Mouse (Mus musculus) liver, embryonic 15.5 days (tissue): Measurements from ENCODE around the gene Zap70. TPM values are rescaled to one million over a fixed set of nuclear protein-coding genes. Genes with fewer than 3 reads are reported as not detected.
A peak's percentile ranks its signal among the peaks of the same experiment; 100 is the strongest.

Experiments
- ATAC-seq: fragments of 200-750 bp; cut with Nextera tagmentation; 2 replicates; pipeline ENCODE4 v1.8.0; 2017; ENCODE audit warnings: moderate number of reproducible peaks, mild to moderate bottlenecking, moderate library complexity; ENCODE audit not compliant: insufficient read depth
- H3K27ac ChIP-seq: fragments of 300-500 bp; sonication (generic); replicated peaks from 2 replicates; pipeline ENCODE4 v1.5.1; 2015; ENCODE audit warnings: mild to moderate bottlenecking, inconsistent platforms
- H3K27me3 ChIP-seq: fragments of 300-500 bp; sonication (generic); 2 replicates; pipeline ENCODE4 v1.6.1; 2015; ENCODE audit warnings: mild to moderate bottlenecking, inconsistent platforms
- H3K36me3 ChIP-seq: fragments of 300-500 bp; sonication (generic); replicated peaks from 2 replicates; pipeline ENCODE4 v1.6.1; 2015; ENCODE audit warnings: moderate library complexity, mild to moderate bottlenecking, inconsistent platforms
- H3K4me1 ChIP-seq: fragments of 300-500 bp; sonication (generic); replicated peaks from 2 replicates; pipeline ENCODE4 v1.6.1; 2015; ENCODE audit warnings: inconsistent platforms
- H3K4me2 ChIP-seq: fragments of 300-500 bp; sonication (generic); 2 replicates; pipeline ENCODE4 v1.6.1; 2015; ENCODE audit warnings: moderate library complexity, mild to moderate bottlenecking, inconsistent platforms
- H3K4me3 ChIP-seq: fragments of 300-500 bp; sonication (generic); replicated peaks from 2 replicates; pipeline ENCODE4 v1.5.1; 2015; ENCODE audit warnings: mild to moderate bottlenecking, inconsistent platforms
- H3K9ac ChIP-seq: fragments of 300-500 bp; sonication (generic); 2 replicates; pipeline ENCODE4 v1.6.1; 2015; ENCODE audit warnings: moderate library complexity, mild to moderate bottlenecking, inconsistent platforms
- H3K9me3 ChIP-seq: fragments of 300-500 bp; sonication (generic); replicated peaks from 2 replicates; pipeline ENCODE4 v1.6.1; 2016; ENCODE audit warnings: inconsistent platforms
- WGBS: fragments of 180-500 bp; shearing (Covaris S2); methylation state at CpG from one replicate; pipeline ENCODE4 v1.1.7; 2015; ENCODE audit warnings: mixed read lengths; ENCODE audit not compliant: insufficient replicate concordance; 5-methylcytosine and 5-hydroxymethylcytosine counted together
- polyA plus RNA-seq: library from polyadenylated mRNA; unstranded; fragments of >200 nt; fragmentation: Nextera tagmentation; extraction: Ambion mirVana; gene quantifications from 2 replicates; pipeline ENCODE4 v1.2.1, GENCODE M21; 2015

Zap70 gene
- polyA plus RNA-seq, 1 experiment from 2014 or later: 0.13 TPM

DNA sequence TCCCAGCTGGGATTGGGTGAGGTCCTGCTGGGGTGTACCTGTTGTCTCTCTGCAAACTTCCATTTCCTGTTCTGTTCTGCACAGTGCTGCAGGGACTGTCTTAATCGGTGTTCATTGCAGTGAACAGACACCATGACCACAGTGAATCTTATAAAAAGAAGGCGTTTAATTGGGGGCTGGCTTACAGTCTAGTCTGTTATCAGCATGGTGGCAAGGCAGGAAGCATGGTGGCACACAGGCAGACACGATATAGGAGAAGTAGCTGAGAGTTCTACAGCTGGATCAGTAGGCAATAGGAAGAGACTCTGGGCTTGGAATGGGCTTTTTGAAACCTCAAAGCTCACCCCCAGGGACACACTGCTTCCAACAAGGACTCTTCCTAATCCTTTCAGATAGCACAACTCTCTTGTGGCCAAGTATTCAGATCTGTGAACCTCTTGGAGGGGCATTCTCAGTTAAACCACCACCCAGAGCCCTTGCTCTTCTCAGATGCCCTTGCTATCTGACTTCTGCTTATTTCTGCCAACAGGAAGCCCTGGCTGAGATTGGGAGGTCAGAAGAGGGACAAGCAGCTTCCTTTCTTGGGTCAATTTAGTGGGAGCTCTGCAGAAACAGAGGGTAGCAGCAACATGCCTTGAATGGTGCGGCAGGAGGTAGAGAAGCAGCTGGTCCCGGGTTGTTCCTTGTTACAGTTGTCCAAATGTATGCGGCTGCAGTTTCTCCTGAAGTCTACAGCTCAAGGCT lies 7.5 kb upstream of the Zap70 start:
- Histone ChIP-seq H3K9me3 (no peaks in the 10 kb centered on the region), H3K4me3 (no peak overlapping the region), H3K36me3 (no peaks in the 10 kb centered on the region), H3K27ac (no peak overlapping the region), H3K4me2 (no peak overlapping the region), H3K9ac (no peak overlapping the region), H3K27me3 (no peaks in the 10 kb centered on the region), H3K4me1 (no peaks in the 10 kb centered on the region)
- ATAC-seq: no peak
- 25% methylated on average over 6 of the region's 6 CpGs for WGBS

GRCm38 (mm10) chr1:36758553-36758952 lies 3.0 kb upstream of the Zap70 start:
- Histone ChIP-seq H3K27me3 (no peaks in the 10 kb centered on the region), H3K9ac (no peak overlapping the region), H3K4me1 (no peaks in the 10 kb centered on the region), H3K4me2 (no peak overlapping the region), H3K27ac (no peak overlapping the region), H3K4me3 (no peak overlapping the region), H3K36me3 (no peaks in the 10 kb centered on the region), H3K9me3 (no peaks in the 10 kb centered on the region)
- no peak for ATAC-seq
- 75% methylated on average over 9 of the region's 9 CpGs for WGBS

DNA sequence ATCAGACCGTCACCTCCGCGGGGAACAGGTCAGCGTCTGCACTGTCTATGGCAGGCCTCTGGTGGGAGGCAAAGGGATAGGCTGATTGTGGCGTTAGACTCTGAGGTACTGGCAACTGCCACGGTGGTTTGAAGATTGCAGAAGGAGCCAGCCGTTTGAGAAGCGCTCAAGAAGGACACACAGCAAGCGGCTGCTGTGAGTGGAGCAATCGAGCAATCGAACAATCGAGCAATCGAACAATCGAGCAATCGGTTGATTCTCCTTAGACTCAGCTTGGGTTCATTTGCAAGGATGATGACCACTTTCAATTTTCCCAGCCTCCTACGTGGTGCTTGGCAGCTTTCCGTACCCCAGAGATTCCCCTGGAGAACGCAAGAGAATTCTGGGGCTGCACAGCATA lies 2.5 kb upstream of the Zap70 start:
- Histone ChIP-seq H3K9ac (no peak overlapping the region), H3K27me3 (no peaks in the 10 kb centered on the region), H3K9me3 (no peaks in the 10 kb centered on the region), H3K4me1 (no peaks in the 10 kb centered on the region), H3K4me2 (no peak overlapping the region), H3K4me3 (no peak overlapping the region), H3K27ac (no peak overlapping the region), H3K36me3 (no peaks in the 10 kb centered on the region)
- ATAC-seq: no peak
- WGBS: 68% methylated on average over 18 of the region's 18 CpGs

- H3K4me3 ChIP-seq: no peak overlapping the region
- H3K4me1 ChIP-seq: no peaks in the 10 kb centered on the region
- no peak overlapping the region for H3K9ac ChIP-seq
- 53% methylated on average over 9 of the region's 9 CpGs for WGBS
- no peaks in the 10 kb centered on the region for H3K9me3 ChIP-seq
- no peaks in the 10 kb centered on the region for H3K36me3 ChIP-seq
- H3K4me2 ChIP-seq: no peak overlapping the region
- H3K27ac ChIP-seq: no peak overlapping the region
- no peaks in the 10 kb centered on the region for H3K27me3 ChIP-seq
- ATAC-seq: no peak
Observed at GRCm38 (mm10) chr1:36760401-36760800, 1.2 kb upstream of the Zap70 start.

- WGBS: 53% methylated on average over 8 of the region's 8 CpGs
- no peak overlapping the region for H3K4me3 ChIP-seq
Observed at GRCm38 (mm10) chr1:36761061-36761460, 537 bp upstream of the Zap70 start.

DNA sequence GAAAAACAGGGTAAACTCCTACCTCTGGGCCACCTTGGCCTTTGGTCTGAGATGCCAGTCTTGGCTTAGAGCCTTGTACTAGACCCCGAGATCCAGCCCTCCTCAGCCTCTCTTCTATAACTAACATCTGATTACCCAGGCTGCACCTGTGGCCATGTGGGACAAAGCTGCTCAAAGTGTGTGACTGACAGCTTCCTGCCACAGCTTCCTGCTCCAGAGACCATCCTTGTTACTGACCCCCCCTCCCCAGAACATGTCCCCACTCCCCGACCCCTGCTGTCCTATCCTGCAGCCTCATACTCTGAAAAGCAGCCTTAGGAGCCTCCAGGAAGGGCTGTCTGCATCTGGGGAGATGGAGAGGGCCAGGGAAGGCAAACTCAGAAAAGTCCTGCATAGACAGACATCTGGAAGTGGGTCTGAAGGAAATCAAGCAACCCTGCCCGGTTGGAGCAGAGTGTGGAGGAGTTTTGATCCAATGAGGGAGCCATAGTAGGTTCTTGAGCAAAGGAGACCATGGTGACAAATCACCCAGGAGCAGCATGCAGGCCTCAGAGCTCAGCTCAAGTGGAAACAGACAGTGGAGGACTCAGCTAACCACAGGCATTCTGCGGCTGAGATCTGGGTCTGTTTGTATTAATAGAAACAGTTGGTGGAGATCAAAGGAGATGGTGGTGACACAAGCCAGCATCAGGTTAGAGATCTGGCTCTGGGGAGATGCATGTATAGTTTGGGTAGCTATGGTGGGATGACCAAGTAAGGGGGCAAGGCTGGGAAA lies 5.0 kb downstream of the Zap70 start:
- no peak for ATAC-seq
- WGBS: 9% methylated on average over 4 of the region's 4 CpGs
- no peaks in the 10 kb centered on the region for H3K36me3 ChIP-seq
- H3K27me3 ChIP-seq: peaks cover 18% of the 10 kb centered on the region
- no peaks in the 10 kb centered on the region for H3K9me3 ChIP-seq
- no peak overlapping the region for H3K4me2 ChIP-seq
- H3K9ac ChIP-seq: no peak overlapping the region
- H3K27ac ChIP-seq: no peak overlapping the region
- H3K4me1 ChIP-seq: no peaks in the 10 kb centered on the region
- H3K4me3 ChIP-seq: no peak overlapping the region

More at GRCm38 (mm10) chr1:36761061-36761460, 537 bp upstream of the Zap70 start:
- no peaks in the 10 kb centered on the region for H3K9me3 ChIP-seq
- no peak for ATAC-seq
- H3K36me3 ChIP-seq: no peaks in the 10 kb centered on the region
- H3K27me3 ChIP-seq: no peaks in the 10 kb centered on the region
- H3K9ac ChIP-seq: no peak overlapping the region
- H3K27ac ChIP-seq: no peak overlapping the region
- H3K4me1 ChIP-seq: no peaks in the 10 kb centered on the region
- H3K4me2 ChIP-seq: no peak overlapping the region

- Histone ChIP-seq H3K4me3 (no peak overlapping the region), H3K27me3 (peaks cover 18% of the 10 kb centered on the region), H3K9ac (no peak overlapping the region), H3K27ac (no peak overlapping the region), H3K36me3 (no peaks in the 10 kb centered on the region), H3K9me3 (no peaks in the 10 kb centered on the region), H3K4me1 (no peaks in the 10 kb centered on the region), H3K4me2 (no peak overlapping the region)
- WGBS: 35% methylated on average over 10 of the region's 10 CpGs
- no peak for ATAC-seq
Observed at GRCm38 (mm10) chr1:36767321-36767720, 5.7 kb downstream of the Zap70 start.

GRCm38 (mm10) chr1:36768786-36769185 lies 7.2 kb downstream of the Zap70 start:
- Histone ChIP-seq H3K36me3 (no peaks in the 10 kb centered on the region), H3K4me2 (no peak overlapping the region), H3K27me3 (peaks cover 18% of the 10 kb centered on the region), H3K9ac (no peak overlapping the region), H3K9me3 (no peaks in the 10 kb centered on the region), H3K4me1 (no peaks in the 10 kb centered on the region), H3K27ac (no peak overlapping the region), H3K4me3 (no peak overlapping the region)
- ATAC-seq: no peak
- 59% methylated on average over 5 of the region's 5 CpGs for WGBS

GRCm38 (mm10) chr1:36769951-36770350 lies 8.4 kb downstream of the Zap70 start:
- Histone ChIP-seq H3K4me1 (no peaks in the 10 kb centered on the region), H3K9ac (no peak overlapping the region), H3K27me3 (peaks cover 18% of the 10 kb centered on the region), H3K27ac (no peak overlapping the region), H3K9me3 (no peaks in the 10 kb centered on the region), H3K4me3 (no peak overlapping the region), H3K4me2 (no peak overlapping the region), H3K36me3 (no peaks in the 10 kb centered on the region)
- ATAC-seq: no peak
- WGBS: 46% methylated on average over 1 of the region's 1 CpGs

DNA sequence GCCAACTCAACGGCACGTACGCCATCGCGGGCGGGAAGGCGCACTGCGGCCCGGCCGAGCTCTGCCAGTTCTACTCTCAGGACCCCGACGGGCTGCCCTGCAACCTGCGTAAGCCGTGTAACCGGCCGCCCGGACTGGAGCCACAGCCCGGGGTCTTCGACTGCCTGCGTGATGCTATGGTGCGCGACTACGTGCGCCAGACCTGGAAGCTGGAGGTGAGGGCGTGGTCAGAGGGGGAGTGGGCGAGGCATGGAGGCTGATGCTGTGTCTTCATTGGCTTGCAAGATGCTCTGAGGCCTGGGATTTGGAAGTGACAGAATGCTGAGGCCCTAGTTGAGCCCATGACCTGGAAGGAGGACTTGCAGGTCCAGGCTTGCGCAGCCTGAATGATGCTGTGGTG lies 9.4 kb downstream of the Zap70 start:
- Histone ChIP-seq H3K4me2 (peak overlapping the region; percentile 23), H3K9ac (no peak overlapping the region)

DNA sequence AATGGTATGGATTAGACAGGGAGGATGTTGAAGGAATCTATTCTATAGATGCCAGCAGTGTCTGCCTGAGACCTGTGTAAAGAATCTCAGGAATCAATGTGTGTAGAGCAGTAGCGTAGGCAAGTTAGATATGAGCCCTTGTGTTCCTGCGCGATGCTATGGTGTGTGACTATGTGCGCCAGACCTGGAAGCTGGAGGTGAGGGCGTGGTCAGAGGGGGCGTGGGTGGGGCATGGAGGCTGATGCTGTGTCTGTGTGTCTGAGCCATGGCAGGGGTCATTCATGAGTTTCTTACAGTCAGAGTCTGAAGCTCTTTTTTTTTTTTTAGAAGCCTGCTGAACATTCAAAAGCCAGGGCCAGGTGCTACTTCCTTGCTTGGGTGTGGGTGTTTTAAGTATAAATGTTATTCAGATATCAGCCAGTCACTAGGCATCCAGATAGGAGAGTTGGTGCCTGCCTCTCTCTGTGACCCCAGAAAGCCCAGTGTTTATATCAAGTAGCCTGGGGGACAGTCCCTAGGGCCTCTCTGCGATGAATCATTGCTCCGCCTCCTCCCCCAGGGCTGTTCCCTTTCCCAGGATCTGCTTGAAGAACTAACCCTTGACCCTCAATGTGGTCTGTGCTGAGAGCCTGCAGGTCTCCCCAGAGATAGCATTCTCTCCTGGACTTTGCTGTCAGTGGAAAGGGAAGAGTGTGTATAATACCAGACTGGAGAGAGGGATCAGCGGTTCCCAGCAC lies 10.8 kb downstream of the Zap70 start:
- Histone ChIP-seq H3K36me3 (no peaks in the 10 kb centered on the region), H3K4me1 (no peaks in the 10 kb centered on the region), H3K4me3 (no peak overlapping the region), H3K27ac (no peak overlapping the region), H3K4me2 (no peak overlapping the region), H3K9ac (no peak overlapping the region), H3K27me3 (peaks cover 18% of the 10 kb centered on the region), H3K9me3 (no peaks in the 10 kb centered on the region)
- 69% methylated on average over 9 of the region's 9 CpGs for WGBS
- no peak for ATAC-seq

More for the DNA sequence above, 9.4 kb downstream of the Zap70 start:
- Histone ChIP-seq H3K9me3 (no peaks in the 10 kb centered on the region), H3K36me3 (no peaks in the 10 kb centered on the region), H3K4me1 (no peaks in the 10 kb centered on the region), H3K27ac (no peak overlapping the region), H3K4me3 (no peak overlapping the region), H3K27me3 (peaks cover 18% of the 10 kb centered on the region)
- no peak for ATAC-seq
- 21% methylated on average over 27 of the region's 27 CpGs for WGBS
